Comparison of ENCODE assay signal across 19 mouse cellular contexts in genomic region chr15:67422277-67422953, GRCm38 (mm10).
DNase-seq lines count a peak whose midpoint lies in the region; ATAC-seq lines count a peak whose summit lies in the region.
"Had no signal": no experiment of that assay in that cellular context is flagged by ENCODE, and none has a peak within 500 bp of the region (broad histone marks: within the 10 kb centered on the region; RNA-seq: fewer than 3 reads in every experiment).

No protein-coding gene starts in this region.

- no peak overlapping the region for H3K4me2 ChIP-seq in limb, embryonic 13.5 days (replicated peaks)
- no peak overlapping the region for H3K4me2 ChIP-seq in embryonic facial prominence, embryonic 12.5 days (replicated peaks)
- H3K4me2 ChIP-seq: forebrain, embryonic 13.5 days; hindbrain, embryonic 12.5 days had no signal

- no peaks in the 10 kb centered on the region for H3K27me3 ChIP-seq in limb, embryonic 13.5 days
- no peaks in the 10 kb centered on the region for H3K27me3 ChIP-seq in limb, embryonic 10.5 days (ENCODE audit: low read depth, poor library complexity, severe bottlenecking)
- no peaks in the 10 kb centered on the region for H3K27me3 ChIP-seq in embryonic facial prominence, embryonic 12.5 days
- H3K27me3 ChIP-seq: CH12.LX; forebrain, embryonic 13.5 days; hindbrain, embryonic 12.5 days had no signal

- WGBS in limb, embryonic 13.5 days = 60% methylated on average over 8 of the region's 8 CpGs
- 86% methylated on average over 8 of the region's 8 CpGs for WGBS in limb, embryonic 10.5 days
- WGBS in embryonic facial prominence, embryonic 12.5 days = 44% methylated on average over 8 of the region's 8 CpGs

- ATAC-seq in limb, embryonic 13.5 days (ENCODE audit: low FRiP score, low read depth) = peak; percentile 36; the same call in 1 of the 2 replicates
- ATAC-seq in embryonic facial prominence, embryonic 12.5 days (ENCODE audit: insufficient number of reproducible peaks, insufficient read depth, low FRiP score, low TSS enrichment) = peak; percentile 53; the same call in 1 of the 2 replicates
- ATAC-seq: forebrain, embryonic 13.5 days; hindbrain, postnatal 0 days had no signal

- H3K36me3 ChIP-seq in limb, embryonic 13.5 days = no peaks in the 10 kb centered on the region
- H3K36me3 ChIP-seq in limb, embryonic 10.5 days = no peaks in the 10 kb centered on the region
- no peaks in the 10 kb centered on the region for H3K36me3 ChIP-seq in embryonic facial prominence, embryonic 12.5 days
- H3K36me3 ChIP-seq: heart, embryonic 10.5 days; hindbrain, embryonic 12.5 days had no signal

- peak; percentile 11 for DNase-seq in adrenal gland, postnatal 10 days
- DNase-seq in adrenal gland, adult 18-20 months (ENCODE audit: low spot score in 2 of 2) = no peak
- no peak for DNase-seq in limb, embryonic 10.5 days (ENCODE audit: low spot score)
- no peak for DNase-seq in left cerebral cortex, adult 18-20 months (ENCODE audit: low spot score in 2 of 2)
- DNase-seq: cerebellum, adult 11-12 months; cerebellum, adult 9-10 months; cerebellum, postnatal 36 days; gastrocnemius, adult 2 months; gastrocnemius, postnatal 25 days; heart, postnatal 10 days; heart, postnatal 4 days; kidney, adult 11 months had no signal

- peaks cover 33% of the 10 kb centered on the region for H3K4me1 ChIP-seq in limb, embryonic 13.5 days
- H3K4me1 ChIP-seq in limb, embryonic 10.5 days = peaks cover 11% of the 10 kb centered on the region; the same call in 1 of the 2 replicates
- peaks cover 6% of the 10 kb centered on the region; the same call in 1 of the 2 replicates for H3K4me1 ChIP-seq in embryonic facial prominence, embryonic 12.5 days
- H3K4me1 ChIP-seq: forebrain, embryonic 13.5 days; heart, embryonic 10.5 days; hindbrain, embryonic 12.5 days had no signal

- no peak overlapping the region for H3K27ac ChIP-seq in limb, embryonic 13.5 days
- H3K27ac ChIP-seq in limb, embryonic 10.5 days = no peak overlapping the region
- no peak overlapping the region for H3K27ac ChIP-seq in embryonic facial prominence, embryonic 12.5 days
- H3K27ac ChIP-seq: forebrain, embryonic 13.5 days; gastrocnemius, adult 2 months; heart, embryonic 10.5 days; hindbrain, embryonic 12.5 days; hindbrain, postnatal 0 days had no signal

- H3K9ac ChIP-seq in limb, embryonic 13.5 days = no peak overlapping the region
- no peak overlapping the region for H3K9ac ChIP-seq in embryonic facial prominence, embryonic 12.5 days
- H3K9ac ChIP-seq: forebrain, embryonic 13.5 days; hindbrain, embryonic 12.5 days had no signal

- H3K4me3 ChIP-seq in limb, embryonic 13.5 days = no peak overlapping the region
- H3K4me3 ChIP-seq in limb, embryonic 10.5 days = no peak overlapping the region
- H3K4me3 ChIP-seq in embryonic facial prominence, embryonic 12.5 days = no peak overlapping the region
- H3K4me3 ChIP-seq: forebrain, embryonic 13.5 days; gastrocnemius, adult 2 months; heart, embryonic 10.5 days; hindbrain, embryonic 12.5 days had no signal

- no peaks in the 10 kb centered on the region for H3K9me3 ChIP-seq in limb, embryonic 13.5 days
- no peaks in the 10 kb centered on the region for H3K9me3 ChIP-seq in limb, embryonic 10.5 days (replicated peaks)
- H3K9me3 ChIP-seq in embryonic facial prominence, embryonic 12.5 days = no peaks in the 10 kb centered on the region
- H3K9me3 ChIP-seq: forebrain, embryonic 13.5 days; heart, embryonic 10.5 days; hindbrain, embryonic 12.5 days had no signal
